Mouse (Mus musculus) liver, adult 2 months (tissue): ENCODE data around the gene Rubcnl. TPM values are rescaled to one million over a fixed set of nuclear protein-coding genes. Genes with fewer than 3 reads are reported as not detected.
A peak's percentile ranks its signal among the peaks of the same experiment; 100 is the strongest.

Source experiments
- DNase-seq: peaks from one replicate; pipeline ENCODE4 v3.0.0-alpha.2; 2011; ENCODE audit warnings: low read depth, low spot score; ENCODE audit errors: extremely low read depth
- H3K27ac ChIP-seq: fragments of 200-500 bp; replicated peaks from 2 replicates; pipeline ENCODE4 v1.5.1; 2012; ENCODE audit warnings: low read depth, mild to moderate bottlenecking, control low read depth, inconsistent platforms, low read length; ENCODE audit not compliant: insufficient read depth
- H3K27me3 ChIP-seq: fragments of 200-500 bp; 2 replicates; pipeline ENCODE4 v1.6.1; 2012; ENCODE audit warnings: mild to moderate bottlenecking, moderate library complexity, low read length, inconsistent platforms; ENCODE audit not compliant: control insufficient read depth, insufficient read depth
- H3K36me3 ChIP-seq: fragments of 200-500 bp; 2 replicates; pipeline ENCODE4 v1.6.1; 2012; ENCODE audit warnings: low read length, inconsistent platforms; ENCODE audit not compliant: control insufficient read depth, insufficient read depth
- H3K4me1 ChIP-seq: fragments of 200-500 bp; 2 replicates; pipeline ENCODE4 v1.6.1; 2011; ENCODE audit warnings: low read length; ENCODE audit not compliant: control insufficient read depth, insufficient read depth
- H3K4me3 ChIP-seq: fragments of 200-500 bp; 2 replicates; pipeline ENCODE4 v1.5.1; 2011; ENCODE audit warnings: low read depth, mild to moderate bottlenecking, control low read depth, low read length, moderate library complexity; ENCODE audit not compliant: insufficient read depth
- H3K79me2 ChIP-seq: fragments of 200-500 bp; 2 replicates; pipeline ENCODE4 v1.6.1; 2012; ENCODE audit warnings: inconsistent platforms, mild to moderate bottlenecking, low read length, moderate library complexity; ENCODE audit not compliant: control insufficient read depth, insufficient read depth
- H3K9ac ChIP-seq: fragments of 200-500 bp; 2 replicates; pipeline ENCODE4 v1.6.1; 2012; ENCODE audit warnings: low read depth, mild to moderate bottlenecking, control low read depth, inconsistent platforms, low read length
- CTCF ChIP-seq: fragments of 200-500 bp; IDR thresholded peaks from 2 replicates; pipeline ENCODE4 v1.5.1; 2011; ENCODE audit warnings: low read depth, low read length, control low read depth
- POLR2A ChIP-seq: fragments of 200-500 bp; IDR thresholded peaks from 2 replicates; pipeline ENCODE4 v1.6.1; 2011; ENCODE audit warnings: low read length, control low read depth; ENCODE audit not compliant: insufficient read depth; ENCODE audit errors: extremely low read depth
- WGBS: fragments of 180-500 bp; shearing (Covaris S2); methylation state at CpG from one replicate; pipeline ENCODE4 v1.1.7; 2018; 5-methylcytosine and 5-hydroxymethylcytosine counted together
- polyA plus RNA-seq: library from polyadenylated mRNA; depleted of rRNA; stranded (reverse); fragments of >200 nt; gene quantifications from 2 replicates; pipeline ENCODE4 v1.2.3, GENCODE M21; 2012
- total RNA-seq: library from RNA; depleted of rRNA; stranded (reverse); fragments of >200 nt; gene quantifications from 2 replicates; pipeline ENCODE4 v1.2.3, GENCODE M21; 2014

The Rubcnl gene
- total and polyA plus RNA-seq, 2 experiments: 0.21 to 1.1 TPM

DNA sequence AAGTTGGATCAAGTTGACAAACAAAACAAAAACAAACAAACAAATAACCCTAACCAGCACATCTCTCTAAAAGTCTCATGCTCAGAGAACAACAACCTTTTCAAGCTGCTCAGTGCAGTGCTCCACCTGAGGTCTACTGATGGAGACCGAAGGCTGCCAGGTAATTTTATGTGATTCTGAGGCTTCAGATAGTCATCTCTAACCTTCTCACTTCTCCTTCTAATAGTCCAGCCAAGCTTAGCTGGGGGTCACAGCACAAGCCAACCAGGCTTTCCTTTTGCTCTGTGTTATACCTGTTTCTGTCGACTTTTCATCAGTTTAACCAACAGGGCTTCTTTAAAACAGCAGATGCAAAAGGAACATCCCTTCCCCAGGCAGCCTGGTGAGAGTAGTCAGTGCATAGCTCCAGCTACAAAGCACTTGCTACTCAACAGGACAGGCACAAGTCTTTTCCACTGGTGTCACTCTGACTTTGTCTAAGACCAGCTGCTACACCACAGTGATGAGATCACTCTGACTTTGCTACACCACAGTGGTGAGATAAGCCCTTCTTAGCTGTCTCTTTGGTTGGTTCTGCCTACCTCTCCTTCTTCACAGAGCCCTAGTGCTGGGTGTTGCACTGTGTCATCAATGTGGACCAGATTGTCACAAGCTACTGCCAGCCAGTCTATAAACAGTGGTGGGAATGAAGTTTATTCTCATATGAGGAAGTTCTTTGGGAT lies 10.2 kb upstream of the Rubcnl start:
- Histone ChIP-seq H3K79me2 (no peaks in the 10 kb centered on the region), H3K27ac (no peak overlapping the region), H3K4me1 (no peaks in the 10 kb centered on the region), H3K4me3 (no peak overlapping the region), H3K27me3 (no peaks in the 10 kb centered on the region), H3K36me3 (no peaks in the 10 kb centered on the region), H3K9ac (no peak overlapping the region)
- WGBS: 85% methylated on average over 2 of the region's 2 CpGs
- TF ChIP-seq CTCF (no peak), POLR2A (no peak)
- DNase-seq: no peak

GRCm38 (mm10) chr14:75010346-75010745 lies 5.5 kb upstream of the Rubcnl start:
- H3K4me3 ChIP-seq: no peak overlapping the region
- no peaks in the 10 kb centered on the region for H3K27me3 ChIP-seq
- WGBS: 51% methylated on average over 4 of the region's 4 CpGs
- H3K27ac ChIP-seq: peak overlapping the region; percentile 10; the same call in 1 of the 2 replicates
- no peaks in the 10 kb centered on the region for H3K36me3 ChIP-seq
- no peaks in the 10 kb centered on the region for H3K79me2 ChIP-seq
- no peak for DNase-seq
- no peak for TF ChIP-seq CTCF
- TF ChIP-seq POLR2A: no peak
- H3K9ac ChIP-seq: no peak overlapping the region
- H3K4me1 ChIP-seq: 0 out of 2 replicates have a peak, but pooled peaks cover 2% of the 10 kb centered on the region

DNA sequence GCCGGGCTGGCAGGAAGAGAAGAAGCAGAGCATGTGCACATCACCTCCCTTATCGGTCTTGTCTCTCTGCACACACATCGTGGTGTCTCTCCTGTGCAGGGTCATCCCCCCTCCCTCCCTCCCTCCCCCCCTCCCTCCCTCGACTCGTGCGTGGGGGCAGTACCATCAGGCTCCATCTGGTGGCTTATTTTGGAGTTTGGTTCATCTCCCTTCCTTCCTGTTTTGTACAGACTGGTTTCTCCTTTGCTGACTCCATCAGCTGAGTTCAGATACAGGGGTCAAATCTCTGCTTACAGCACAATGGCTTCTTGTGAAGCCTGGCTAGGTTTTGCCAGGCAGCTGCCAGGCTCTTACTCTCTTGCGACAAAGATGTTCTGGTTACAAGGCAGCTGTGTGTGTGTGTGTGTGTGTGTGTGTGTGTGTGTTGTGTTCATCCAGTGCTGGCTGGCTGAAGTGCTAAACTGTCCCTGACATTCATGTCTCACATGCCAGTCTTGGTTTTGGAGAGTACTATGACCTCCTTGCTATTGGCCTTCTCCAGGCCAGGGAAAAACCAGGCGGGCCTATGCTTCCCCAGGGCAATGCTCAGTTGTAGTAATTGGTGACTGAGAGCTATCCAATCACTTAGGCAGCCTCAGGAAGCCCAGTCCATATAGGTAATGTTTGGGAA lies 4.7 kb upstream of the Rubcnl start:
- no peak overlapping the region for H3K4me3 ChIP-seq
- H3K4me1 ChIP-seq: 0 out of 2 replicates have a peak, but pooled peaks cover 2% of the 10 kb centered on the region
- H3K9ac ChIP-seq: no peak overlapping the region
- peak overlapping the region; percentile 42 for H3K27ac ChIP-seq
- WGBS: 35% methylated on average over 8 of the region's 8 CpGs
- no peaks in the 10 kb centered on the region for H3K27me3 ChIP-seq
- DNase-seq: peak; percentile 30
- no peaks in the 10 kb centered on the region for H3K36me3 ChIP-seq
- no peaks in the 10 kb centered on the region for H3K79me2 ChIP-seq
- TF ChIP-seq POLR2A (no peak), CTCF (no peak)

- H3K4me1 ChIP-seq: no peaks in the 10 kb centered on the region
- H3K4me3 ChIP-seq: peak overlapping the region; percentile 56
- TF ChIP-seq CTCF: no peak
- TF ChIP-seq POLR2A: no peak
- no peak overlapping the region for H3K9ac ChIP-seq
- H3K27me3 ChIP-seq: no peaks in the 10 kb centered on the region
- no peak overlapping the region for H3K27ac ChIP-seq
- no peak for DNase-seq
- WGBS: 69% methylated on average over 9 of the region's 9 CpGs
- H3K36me3 ChIP-seq: no peaks in the 10 kb centered on the region
- no peaks in the 10 kb centered on the region for H3K79me2 ChIP-seq
Measured at GRCm38 (mm10) chr14:75016715-75017020, 841 bp downstream of the Rubcnl start.

- Histone ChIP-seq H3K9ac (no peak overlapping the region), H3K36me3 (no peaks in the 10 kb centered on the region), H3K27ac (no peak overlapping the region), H3K79me2 (no peaks in the 10 kb centered on the region), H3K27me3 (no peaks in the 10 kb centered on the region), H3K4me3 (no peak overlapping the region), H3K4me1 (no peaks in the 10 kb centered on the region)
- DNase-seq: no peak
- TF ChIP-seq POLR2A (no peak), CTCF (no peak)
- WGBS: 91% methylated on average over 7 of the region's 7 CpGs
Measured at GRCm38 (mm10) chr14:75017277-75017676, 1.4 kb downstream of the Rubcnl start.
